Mouse (Mus musculus): ENCODE data around the gene Tbcd.
"Not testable (repeated sequence)": the region's sequence is repeated elsewhere in the genome, so short reads cannot be mapped to it uniquely, and the experiment has no call there.

Tbcd gene

DNA sequence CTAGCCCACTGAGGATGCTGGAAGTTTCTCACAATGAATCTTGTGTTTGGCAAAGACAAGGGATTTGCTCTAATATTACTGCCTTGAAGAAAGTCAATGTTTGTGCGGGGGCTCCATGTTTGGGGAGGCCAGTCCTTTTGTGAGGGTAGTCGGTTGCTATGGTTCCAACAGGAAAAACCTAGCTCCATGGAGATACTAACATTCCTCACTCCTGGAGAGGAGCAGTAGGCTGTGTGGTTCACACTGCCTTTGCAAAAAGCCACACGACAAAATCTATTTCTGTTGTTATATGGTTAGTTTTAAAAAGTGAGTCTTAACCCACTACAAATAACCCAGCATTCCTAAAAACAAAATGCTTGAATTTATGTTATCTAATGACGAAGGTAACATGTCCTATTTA, 201.9 kb downstream of the Tbcd start:
- DNase-seq (ENCODE audit: low spot score), result no peak

DNA sequence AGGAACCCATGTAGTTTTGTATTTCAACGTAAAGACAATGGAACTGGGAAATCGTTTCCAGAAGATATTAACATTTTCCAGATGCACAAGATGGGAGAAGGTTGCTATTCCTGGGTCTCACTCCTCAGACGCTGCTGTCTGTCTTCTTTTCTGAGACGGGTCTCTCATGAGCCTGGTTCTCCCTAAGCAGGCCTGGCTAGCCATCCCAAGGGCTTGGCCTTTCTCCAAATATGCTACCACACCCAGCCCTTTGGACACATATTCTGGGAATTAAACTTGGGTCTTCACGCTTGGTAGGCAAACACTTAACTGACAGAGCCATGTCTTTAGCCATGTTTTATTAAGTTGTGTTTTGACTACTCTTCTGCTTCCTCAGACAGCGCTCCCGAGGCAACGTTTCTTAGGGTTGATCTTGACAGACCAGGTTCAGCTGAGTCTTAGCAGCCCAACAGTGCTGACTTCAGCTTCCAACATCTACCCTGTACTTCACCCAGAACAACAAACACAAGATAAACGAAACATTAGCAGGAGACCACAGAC, 202.7 kb downstream of the Tbcd start:
- no peak for DNase-seq (ENCODE audit: low spot score)

DNA sequence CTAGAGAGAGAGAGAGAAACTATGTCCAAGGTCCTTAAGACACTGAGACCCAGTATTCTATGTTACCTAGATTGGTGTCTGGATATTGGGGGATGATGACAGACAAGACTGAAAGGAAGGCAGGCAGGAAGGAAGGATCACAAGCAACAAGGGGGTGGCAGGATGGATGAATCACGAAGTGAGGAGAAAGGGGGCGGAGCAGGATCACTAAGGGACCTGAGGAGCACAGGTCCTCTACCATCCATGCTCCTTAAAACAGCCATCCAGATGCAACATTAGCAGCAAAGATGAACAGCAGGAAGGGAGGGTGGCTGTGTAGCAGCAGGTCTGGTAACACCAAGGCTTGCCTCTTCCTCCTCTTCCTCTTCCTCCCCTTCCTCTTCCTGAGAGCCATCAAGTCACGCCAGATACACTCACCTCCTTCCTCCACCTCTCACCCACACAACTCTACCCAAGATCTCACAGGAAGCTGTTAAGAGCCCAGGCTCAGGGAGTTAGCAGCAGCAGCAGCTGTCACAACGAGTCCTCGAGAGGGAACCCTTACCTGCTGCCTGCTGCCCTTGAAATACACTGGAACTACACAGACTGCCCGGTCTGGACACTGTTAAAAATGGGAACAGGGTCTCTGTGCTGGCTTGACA, 203.5 kb downstream of the Tbcd start:
- DNase-seq (ENCODE audit: low spot score), result no peak

DNA sequence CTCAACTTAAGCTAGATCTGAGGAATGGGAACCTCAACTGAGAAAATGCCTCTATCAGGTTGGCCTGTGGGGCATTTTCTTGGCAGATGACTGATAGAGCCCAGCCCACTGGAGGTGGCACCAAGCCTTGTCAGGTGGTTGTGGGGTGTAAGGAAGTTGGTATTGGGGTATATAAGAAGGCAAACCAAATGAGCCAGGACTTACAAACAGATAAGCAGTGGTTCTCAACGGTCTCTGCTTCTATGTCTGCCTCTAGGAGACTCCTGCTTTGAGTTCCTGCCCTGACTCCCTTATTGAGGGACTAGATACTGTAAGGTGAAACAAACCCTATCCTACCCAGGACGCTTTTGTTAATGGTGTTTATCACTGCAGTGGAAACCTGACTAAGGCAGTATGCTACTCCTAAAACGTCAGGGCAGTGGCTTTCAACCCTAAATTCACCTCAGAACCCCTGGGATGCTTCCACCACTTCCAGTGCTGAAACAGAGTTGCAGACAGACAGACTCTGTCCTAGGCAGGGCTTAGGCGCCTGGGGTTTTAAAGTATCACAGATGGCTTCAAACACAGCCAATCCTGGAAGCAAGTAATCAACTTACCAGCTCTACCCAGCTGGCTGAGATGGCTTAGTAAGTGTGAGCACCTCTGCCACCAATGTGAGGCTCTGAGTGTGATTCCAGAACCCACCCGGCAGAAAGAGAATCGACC, 204.2 kb downstream of the Tbcd start:
- DNase-seq (ENCODE audit: low spot score), result no peak

DNA sequence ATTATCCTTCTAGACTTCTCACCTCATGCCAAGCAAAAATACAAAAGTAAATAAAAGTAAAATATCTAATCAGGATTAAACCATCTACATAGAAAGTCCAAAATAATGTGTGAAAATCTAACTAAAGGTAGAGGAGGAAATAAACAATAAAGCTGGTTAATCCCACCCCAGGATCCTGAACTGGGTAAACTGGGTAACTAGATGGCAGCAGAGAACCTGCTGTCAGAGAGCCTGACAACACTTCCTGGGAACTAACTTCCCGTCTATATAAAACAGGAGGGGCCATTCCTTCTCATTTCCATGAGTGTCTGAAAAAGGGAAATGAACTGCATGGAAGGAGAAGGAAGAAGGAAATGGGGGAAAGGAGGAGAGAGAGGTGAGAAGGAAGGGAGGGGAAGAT, 206.4 kb downstream of the Tbcd start:
- DNase-seq (ENCODE audit: low spot score), result no peak

DNA sequence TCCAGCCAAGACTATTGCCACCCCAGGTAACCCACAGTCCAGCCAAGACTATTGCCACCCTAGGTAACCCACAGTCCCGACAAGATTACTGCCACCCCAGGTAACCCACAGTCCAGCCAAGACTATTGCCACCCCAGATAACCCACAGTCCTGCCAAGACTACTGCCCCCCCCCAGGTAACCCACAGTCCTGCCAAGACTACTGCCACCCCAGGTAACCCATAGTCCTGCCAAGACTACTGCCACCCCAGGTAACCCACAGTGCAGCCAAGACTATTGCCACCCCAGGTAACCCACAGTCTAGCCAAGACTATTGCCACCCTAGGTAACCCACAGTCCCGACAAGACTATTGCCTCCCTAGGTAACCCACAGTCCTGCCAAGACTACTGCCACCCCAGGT, 208.9 kb downstream of the Tbcd start:
- not testable (repeated sequence) for DNase-seq (ENCODE audit: low spot score)

DNA sequence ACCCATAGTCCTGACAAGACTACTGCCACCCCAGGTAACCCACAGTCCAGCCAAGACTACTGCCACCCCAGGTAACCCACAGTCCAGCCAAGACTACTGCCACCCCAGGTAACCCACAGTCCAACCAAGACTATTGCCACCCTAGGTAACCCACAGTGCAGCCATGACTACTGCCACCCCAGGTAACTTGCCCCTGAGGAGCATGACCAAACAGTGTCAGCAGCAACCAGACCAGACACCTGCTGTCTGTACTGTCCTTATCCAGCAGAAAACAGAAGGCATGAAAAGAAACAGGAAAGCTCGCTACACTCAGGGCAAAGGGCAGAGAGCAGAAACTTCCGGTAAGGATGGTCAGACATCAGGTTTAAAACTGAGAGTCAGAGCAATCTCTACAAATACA, 209.4 kb downstream of the Tbcd start:
- no peak for DNase-seq (ENCODE audit: low spot score)
